Mouse (Mus musculus): ENCODE measurements around the gene Macrod1.

DNA sequence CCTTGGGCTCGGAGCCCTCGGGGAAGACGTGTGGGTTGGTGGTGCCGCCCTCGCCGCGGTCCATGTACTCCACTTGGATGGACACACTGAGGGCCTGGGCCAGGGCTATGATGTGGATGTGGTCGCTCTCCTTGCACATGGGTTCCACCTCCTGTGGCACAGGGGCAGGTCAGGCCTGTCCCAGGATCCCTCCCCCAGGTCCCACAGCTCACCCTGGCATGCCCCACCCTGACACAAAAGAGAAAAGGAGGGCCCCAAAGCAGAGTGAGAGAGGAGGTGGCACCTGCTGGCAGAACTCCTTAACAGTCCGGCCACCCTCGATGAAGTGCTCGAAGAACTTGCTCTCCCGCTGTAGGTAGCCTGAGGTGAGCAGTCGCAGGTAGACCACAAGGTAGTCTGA, 142.5 kb downstream of the Macrod1 start:
- TF ChIP-seq CTCF (IDR thresholded peaks at IDR 0.05; ENCODE audit: low read depth, low read length) (no peak), EP300 (IDR thresholded peaks at IDR 0.05; ENCODE audit: insufficient read depth, low read depth, low read length) (no peak)
